Mouse (Mus musculus) cerebellum, adult 8-10 months (tissue): ENCODE data around the gene Nr1d1.

ENCODE experiments used
- DNase-seq: peaks from one replicate; pipeline ENCODE4 v3.0.0; 2022

Nr1d1 gene

GRCm38 (mm10) chr11:98787691-98788090, 12.6 kb upstream of the Nr1d1 start:
- no peak for DNase-seq

- no peak for DNase-seq
These were observed 12.1 kb upstream of the Nr1d1 start for GRCm38 (mm10) chr11:98787229-98787628.

GRCm38 (mm10) chr11:98786359-98787214, 11.5 kb upstream of the Nr1d1 start:
- DNase-seq: peak; percentile 97

- peak; percentile 80 for DNase-seq
These were observed 10.7 kb upstream of the Nr1d1 start for GRCm38 (mm10) chr11:98785772-98786281.

GRCm38 (mm10) chr11:98785214-98785613, 10.1 kb upstream of the Nr1d1 start:
- DNase-seq: no peak

GRCm38 (mm10) chr11:98784139-98784538, 9.0 kb upstream of the Nr1d1 start:
- DNase-seq: no peak

- DNase-seq: peak; percentile 95
These were observed 8.1 kb upstream of the Nr1d1 start for GRCm38 (mm10) chr11:98783236-98783696.

- no peak for DNase-seq
These were observed 7.6 kb upstream of the Nr1d1 start for GRCm38 (mm10) chr11:98782651-98783235.

GRCm38 (mm10) chr11:98781851-98782512, 6.8 kb upstream of the Nr1d1 start:
- DNase-seq: no peak

- DNase-seq: no peak
These were observed 2.8 kb upstream of the Nr1d1 start for GRCm38 (mm10) chr11:98777888-98778287.

- no peak for DNase-seq
These were observed 1.9 kb upstream of the Nr1d1 start for GRCm38 (mm10) chr11:98776843-98777590.

- no peak for DNase-seq
These were observed 1.1 kb upstream of the Nr1d1 start for GRCm38 (mm10) chr11:98776052-98776764.

GRCm38 (mm10) chr11:98775348-98776051, 367 bp upstream of the Nr1d1 start:
- DNase-seq: peak; percentile 99

- peak; percentile 99 for DNase-seq
These were observed 1.4 kb downstream of the Nr1d1 start for GRCm38 (mm10) chr11:98773635-98774295.

GRCm38 (mm10) chr11:98772667-98773171, 2.4 kb downstream of the Nr1d1 start:
- DNase-seq: no peak

- no peak for DNase-seq
These were observed 3.1 kb downstream of the Nr1d1 start for GRCm38 (mm10) chr11:98771844-98772525.

GRCm38 (mm10) chr11:98771131-98771530, 4.0 kb downstream of the Nr1d1 start:
- DNase-seq: no peak

- no peak for DNase-seq
These were observed 4.8 kb downstream of the Nr1d1 start for GRCm38 (mm10) chr11:98770096-98770975.
